Mouse (Mus musculus) adrenal gland, adult (tissue): ENCODE data around the gene Tcfl5.
A peak's percentile ranks its signal among the peaks of the same experiment; 100 is the strongest.

Experiments
- DNase-seq, 2 experiments: peaks; one replicate each; pipeline ENCODE4 v3.0.0; 2022 to 2023; ENCODE audit warnings: low spot score in 1 of 2; ENCODE audit not compliant: inconsistent age in 2 of 2

Tcfl5 gene

DNA sequence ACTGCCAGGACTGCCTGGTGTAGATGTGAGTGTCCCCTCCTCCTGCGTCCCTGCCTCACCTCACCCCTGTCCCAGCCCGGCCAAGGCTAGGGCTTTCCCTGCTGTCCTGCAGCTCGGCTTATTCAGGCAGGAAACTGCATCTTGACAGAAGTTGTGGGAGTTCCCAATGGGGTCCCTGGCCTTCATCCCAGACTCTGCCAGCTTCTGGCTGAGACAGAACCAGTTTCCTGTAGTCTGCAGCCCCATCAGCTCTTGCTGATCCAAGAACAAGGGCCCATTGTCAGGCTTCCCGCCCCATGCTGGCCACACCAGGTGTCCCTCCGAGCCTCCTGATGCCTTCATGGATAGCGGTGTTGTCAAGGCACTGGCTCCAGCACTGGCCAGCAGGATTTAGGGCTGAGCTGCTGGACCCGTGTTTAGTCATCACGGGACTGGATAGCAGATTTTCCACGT is 41.9 kb downstream of the Tcfl5 start:
- DNase-seq: no peak

DNA sequence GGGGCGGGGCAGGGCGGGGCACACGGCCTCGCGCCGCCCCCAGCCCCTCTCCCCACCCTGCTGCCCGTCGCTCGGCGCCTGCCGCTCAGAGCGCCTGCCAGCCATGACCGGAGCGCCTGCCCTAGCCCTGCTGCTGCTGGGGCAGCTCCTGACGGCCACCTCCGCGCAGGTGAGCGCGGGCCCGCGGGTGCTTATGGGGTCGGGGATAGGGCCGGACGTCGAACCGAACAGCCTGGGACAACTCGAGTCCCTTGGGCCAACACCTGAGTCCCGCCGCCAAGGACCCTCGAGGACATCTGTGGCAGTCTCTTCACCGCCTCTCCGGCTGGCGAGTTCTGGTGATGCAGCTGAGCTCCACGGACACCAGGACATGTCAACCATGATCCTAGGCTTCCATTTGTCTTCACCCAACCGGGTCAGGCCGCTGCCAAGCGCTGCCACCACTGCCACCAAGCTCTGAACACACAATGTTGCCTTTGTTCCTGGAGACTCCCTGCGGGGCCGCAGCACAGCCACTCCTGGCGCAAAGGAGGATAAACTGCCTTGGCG is 44.3 kb downstream of the Tcfl5 start:
- DNase-seq: no peak

DNA sequence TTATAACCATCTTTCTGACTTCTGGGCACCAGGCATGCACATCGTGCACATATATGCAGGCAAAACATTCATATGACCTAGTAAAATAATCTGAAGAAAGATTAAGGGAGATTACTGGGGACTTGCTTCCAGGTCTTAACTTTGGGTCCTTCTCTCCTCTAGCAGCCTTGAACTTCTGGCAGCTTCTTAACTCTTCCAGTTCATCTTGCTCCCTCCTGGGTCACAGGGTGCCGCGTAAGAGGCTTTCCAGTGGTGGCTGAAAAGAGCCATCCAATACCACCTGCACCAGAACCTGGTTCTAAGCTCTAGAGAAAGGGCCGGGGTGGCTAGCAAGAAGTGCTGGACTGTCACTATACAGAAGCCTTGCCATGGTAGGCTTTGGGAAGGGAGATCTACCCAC is 45.0 kb downstream of the Tcfl5 start, which contains the start of gene Col9a3:
Gene Col9a3 (plus strand): TSS at position 301 of the 400 bp plus-strand sequence.
- DNase-seq: no peak

DNA sequence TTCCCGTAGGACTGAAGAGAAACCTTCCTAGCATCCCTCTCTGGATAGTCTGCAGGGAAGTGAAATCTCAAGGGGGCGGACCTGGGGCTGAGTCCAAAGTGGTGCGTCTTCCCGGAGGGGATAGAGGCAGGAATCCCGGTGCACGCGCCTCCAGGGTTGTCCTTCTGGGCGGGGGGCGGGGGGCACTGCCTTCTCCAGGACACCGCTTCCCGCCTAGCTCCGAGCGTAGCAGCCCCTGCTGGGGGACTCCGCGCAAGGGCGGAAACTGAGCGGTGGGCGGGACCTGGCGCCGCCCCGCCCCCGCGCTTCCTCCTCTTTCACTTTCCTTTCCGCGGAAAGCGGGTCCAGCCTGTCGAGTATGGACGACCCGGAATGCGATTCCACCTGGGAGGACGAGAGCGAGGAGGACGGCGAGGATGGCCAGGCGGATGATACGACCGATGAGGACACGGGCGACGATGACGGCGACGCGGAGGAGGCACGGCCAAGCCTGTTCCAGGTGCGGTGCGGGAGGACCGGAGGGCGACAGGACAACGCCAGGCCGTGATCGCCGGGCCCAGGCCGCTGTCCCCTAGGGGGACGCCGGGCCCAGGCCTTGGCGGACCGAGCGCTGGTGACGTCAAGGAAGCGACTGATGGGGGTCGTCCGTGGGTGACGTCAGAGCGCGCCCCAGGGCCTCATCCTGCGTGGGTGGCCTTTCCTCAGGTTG is 53.2 kb downstream of the Tcfl5 start, which contains the start of gene Ogfr:
Gene Ogfr (plus strand): TSS at position 123 of the 709 bp plus-strand sequence.
- peak; percentile 87 to 96 for DNase-seq

DNA sequence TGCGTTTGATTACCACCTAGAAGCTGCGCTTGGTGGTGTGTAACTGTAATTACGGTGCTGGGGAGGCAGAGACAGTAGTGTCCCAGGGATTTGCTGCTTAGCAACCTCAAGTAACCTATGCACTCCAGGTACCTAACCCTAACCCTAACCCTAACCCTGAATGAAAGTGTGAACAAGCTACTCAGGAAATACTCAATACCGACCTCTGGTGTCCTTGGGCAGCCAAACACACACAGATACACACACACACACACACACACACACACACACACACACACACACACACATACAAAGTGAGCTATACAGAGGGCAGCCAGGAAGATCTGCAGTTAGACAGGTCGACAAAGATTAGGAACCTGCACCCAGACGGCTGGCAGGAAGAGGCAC is 53.8 kb downstream of the Tcfl5 start:
- DNase-seq: no peak

DNA sequence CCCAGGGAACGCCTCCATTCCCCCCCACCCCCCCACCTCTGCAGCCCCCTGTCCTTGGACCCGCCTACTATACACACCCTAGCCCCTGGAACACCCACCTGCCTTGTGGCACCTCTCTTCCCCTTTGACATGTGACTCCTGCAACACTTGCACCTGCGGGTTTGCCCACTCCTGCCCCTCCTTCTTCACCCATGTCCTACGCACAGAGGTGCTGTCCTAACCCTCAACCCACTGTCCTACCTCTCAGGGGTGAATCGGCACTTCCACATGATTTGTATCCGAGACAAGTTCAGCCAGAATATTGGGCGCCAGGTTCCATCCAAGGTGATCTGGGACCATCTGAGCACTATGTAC is 59.4 kb downstream of the Tcfl5 start:
- peak; percentile 32 to 59 for DNase-seq

DNA sequence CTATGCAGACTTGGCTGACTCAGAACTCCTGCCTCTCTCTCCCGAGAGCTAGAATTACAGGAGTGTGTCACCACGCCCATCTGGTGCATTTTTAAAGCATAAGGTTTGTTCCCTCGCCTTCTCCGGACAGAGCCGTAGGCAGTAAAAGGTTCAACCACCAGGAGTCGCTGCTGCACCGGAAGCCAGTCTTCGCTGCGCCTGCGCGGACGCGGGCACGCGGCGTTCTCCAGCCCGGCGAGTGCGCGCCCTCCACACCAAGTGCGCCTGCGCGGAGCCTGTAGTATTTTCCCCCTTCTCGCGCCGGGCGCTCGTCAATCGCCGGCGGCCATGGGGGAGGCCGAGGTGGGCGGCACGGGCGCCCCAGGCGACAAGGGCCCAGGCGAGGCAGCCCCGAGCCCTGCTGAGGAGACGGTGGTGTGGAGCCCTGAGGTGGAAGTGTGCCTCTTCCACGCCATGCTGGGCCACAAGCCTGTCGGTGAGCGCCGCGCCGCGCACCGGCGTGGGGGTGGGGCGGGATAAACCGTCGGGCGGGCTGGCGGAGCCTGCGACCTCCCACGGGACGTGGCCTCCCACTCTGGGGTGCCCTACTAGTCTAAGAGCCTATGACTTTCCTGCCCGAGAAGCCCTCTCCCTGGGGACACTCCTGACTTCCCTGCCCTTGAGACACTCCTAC is 59.9 kb downstream of the Tcfl5 start:
- DNase-seq: peak; percentile 98 to 99

DNA sequence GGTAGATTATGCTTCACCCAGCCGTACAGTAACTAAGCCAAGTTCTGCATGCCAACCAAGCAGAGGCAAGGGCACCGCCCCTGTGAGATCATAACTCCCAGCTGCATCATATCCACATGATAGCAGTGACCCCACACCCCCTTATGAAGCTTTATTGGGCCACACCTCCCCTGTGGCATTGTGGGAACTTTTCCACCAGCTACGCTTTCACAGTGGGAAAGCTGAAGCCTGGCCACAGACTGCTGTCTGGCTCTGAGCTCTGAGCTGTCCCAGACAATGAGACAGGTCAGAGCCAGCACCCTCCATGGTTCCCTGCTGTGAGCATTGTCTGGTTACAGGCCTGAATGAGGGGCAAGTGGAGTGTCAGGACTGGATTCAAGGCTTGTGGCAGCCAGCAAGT is 61.5 kb downstream of the Tcfl5 start, which contains the start of gene Mrgbp:
Gene Mrgbp (plus strand): TSS at position 303 of the 400 bp plus-strand sequence.
- peak in 1 of 2 experiments; percentile 48 for DNase-seq

DNA sequence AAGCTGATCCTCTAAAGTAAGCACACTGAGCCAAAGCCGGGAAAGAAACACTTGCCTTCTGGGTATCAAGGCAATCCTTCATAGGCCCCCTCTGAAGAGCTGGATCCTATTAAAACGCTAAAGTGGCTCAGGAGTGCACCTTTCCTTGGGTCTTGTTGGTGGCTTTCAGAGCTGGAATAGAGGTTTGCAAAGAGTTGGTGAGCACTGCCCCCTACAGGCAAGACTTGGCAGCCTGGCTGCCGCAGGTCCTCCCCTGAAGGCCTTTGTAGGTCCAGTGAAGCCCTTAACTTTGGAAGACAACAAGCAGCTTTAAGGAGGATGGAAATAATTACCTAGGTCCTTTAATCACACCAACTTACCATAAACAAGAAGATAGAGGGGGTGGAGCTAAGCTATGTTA is 63.8 kb downstream of the Tcfl5 start:
- peak; percentile 70 to 87 for DNase-seq

DNA sequence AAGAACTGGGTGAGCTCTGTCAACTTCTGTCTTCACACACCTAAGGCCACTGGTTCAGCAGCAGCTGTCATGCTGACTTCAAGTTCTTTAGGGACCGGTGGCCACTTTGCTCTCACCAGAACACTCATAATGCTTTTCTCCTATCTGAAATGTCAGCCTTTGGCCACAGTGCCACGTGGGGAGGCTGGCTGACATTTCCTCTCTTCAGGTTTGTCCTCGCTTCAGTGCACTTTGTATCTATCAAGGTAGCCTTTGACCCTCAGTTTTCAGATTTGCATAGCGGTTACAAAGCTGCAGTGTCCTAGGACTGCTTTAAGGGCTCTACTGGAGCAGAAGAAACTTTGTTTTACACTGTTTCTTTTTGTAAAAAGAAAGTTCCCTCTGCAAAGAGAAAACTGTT is 66.0 kb downstream of the Tcfl5 start:
- peak; percentile 53 to 64 for DNase-seq
